Mouse (Mus musculus): ENCODE data around the gene Gm20481.
"Not testable (repeated sequence)": the region's sequence is repeated elsewhere in the genome, so short reads cannot be mapped to it uniquely, and the experiment has no call there.

Gene Gm20481

GRCm38 (mm10) chr17:35002153-35002865, 32.6 kb downstream of the Gm20481 start:
- in situ Hi-C loops (cut with MboI; ENCODE audit: low sequenced_read_pairs) = no loop called here

GRCm38 (mm10) chr17:35003022-35003838, 33.5 kb downstream of the Gm20481 start:
- in situ Hi-C loops (cut with MboI; ENCODE audit: low sequenced_read_pairs) = no loop called here

GRCm38 (mm10) chr17:35004075-35004717, 34.5 kb downstream of the Gm20481 start:
- in situ Hi-C loops (cut with MboI; ENCODE audit: low sequenced_read_pairs) = no loop called here

GRCm38 (mm10) chr17:35005158-35005557, 35.4 kb downstream of the Gm20481 start:
- in situ Hi-C loops (cut with MboI; ENCODE audit: low sequenced_read_pairs) = no loop called here

- in situ Hi-C loops (cut with MboI; ENCODE audit: low sequenced_read_pairs) = not testable (repeated sequence)
Observed at GRCm38 (mm10) chr17:35005902-35006301, 36.2 kb downstream of the Gm20481 start.

GRCm38 (mm10) chr17:35007387-35007991, 37.8 kb downstream of the Gm20481 start:
- in situ Hi-C loops (cut with MboI; ENCODE audit: low sequenced_read_pairs) = no loop called here

GRCm38 (mm10) chr17:35009586-35009985, 39.9 kb downstream of the Gm20481 start:
- in situ Hi-C loops (cut with MboI; ENCODE audit: low sequenced_read_pairs) = no loop called here

GRCm38 (mm10) chr17:35011440-35011839, 41.7 kb downstream of the Gm20481 start:
- in situ Hi-C loops (cut with MboI; ENCODE audit: low sequenced_read_pairs) = no loop called here

GRCm38 (mm10) chr17:35012430-35012829, 42.7 kb downstream of the Gm20481 start:
- in situ Hi-C loops (cut with MboI; ENCODE audit: low sequenced_read_pairs) = no loop called here

GRCm38 (mm10) chr17:35013221-35013620, 43.5 kb downstream of the Gm20481 start:
- in situ Hi-C loops (cut with MboI; ENCODE audit: low sequenced_read_pairs) = no loop called here

- in situ Hi-C loops (cut with MboI; ENCODE audit: low sequenced_read_pairs) = no loop called here
Observed at GRCm38 (mm10) chr17:35015296-35015695, 45.6 kb downstream of the Gm20481 start.

- in situ Hi-C loops (cut with MboI; ENCODE audit: low sequenced_read_pairs) = no loop called here
Observed at GRCm38 (mm10) chr17:35016376-35016775, 46.7 kb downstream of the Gm20481 start, which contains the start of gene Vwa7. TSS of gene Vwa7 (plus strand) at chr17:35016579.

- in situ Hi-C loops (cut with MboI; ENCODE audit: low sequenced_read_pairs) = no loop called here
Observed at GRCm38 (mm10) chr17:35016791-35017705, 47.3 kb downstream of the Gm20481 start.

GRCm38 (mm10) chr17:35017706-35018030, 48.0 kb downstream of the Gm20481 start:
- in situ Hi-C loops (cut with MboI; ENCODE audit: low sequenced_read_pairs) = no loop called here

- in situ Hi-C loops (cut with MboI; ENCODE audit: low sequenced_read_pairs) = no loop called here
Observed at GRCm38 (mm10) chr17:35018171-35018570, 48.5 kb downstream of the Gm20481 start.

- in situ Hi-C loops (cut with MboI; ENCODE audit: low sequenced_read_pairs) = no loop called here
Observed at GRCm38 (mm10) chr17:35019894-35020293, 50.2 kb downstream of the Gm20481 start.

- in situ Hi-C loops (cut with MboI; ENCODE audit: low sequenced_read_pairs) = no loop called here
Observed at GRCm38 (mm10) chr17:35020551-35020950, 50.8 kb downstream of the Gm20481 start.

GRCm38 (mm10) chr17:35021163-35021808, 51.6 kb downstream of the Gm20481 start:
- in situ Hi-C loops (cut with MboI; ENCODE audit: low sequenced_read_pairs) = no loop called here

Data from CH12F3 (cell line).